Mouse (Mus musculus) brain, embryonic 14.5 days (tissue): Measurements from ENCODE around the gene Rab43.

Source experiments
- CTCF ChIP-seq: fragments of 200-500 bp; IDR thresholded peaks from 2 replicates; pipeline ENCODE4 v1.5.1; 2012; ENCODE audit warnings: inconsistent platforms, mild to moderate bottlenecking, moderate library complexity, borderline replicate concordance; ENCODE audit not compliant: insufficient read depth, insufficient read length; ENCODE audit errors: extremely low read depth
- POLR2A ChIP-seq: fragments of 200-500 bp; IDR thresholded peaks from 2 replicates; pipeline ENCODE4 v1.6.1; 2012; ENCODE audit warnings: mild to moderate bottlenecking, inconsistent platforms, borderline replicate concordance; ENCODE audit not compliant: poor library complexity, insufficient read depth, insufficient read length, severe bottlenecking; ENCODE audit errors: extremely low read depth

- TF ChIP-seq CTCF: no peak
- no peak for TF ChIP-seq POLR2A
Measured at GRCm38 (mm10) chr6:87809651-87810161, 2.3 kb downstream of the Rab43 start.
